Mouse (Mus musculus): Measurements from ENCODE around the gene Ccdc105.

Ccdc105 gene

DNA sequence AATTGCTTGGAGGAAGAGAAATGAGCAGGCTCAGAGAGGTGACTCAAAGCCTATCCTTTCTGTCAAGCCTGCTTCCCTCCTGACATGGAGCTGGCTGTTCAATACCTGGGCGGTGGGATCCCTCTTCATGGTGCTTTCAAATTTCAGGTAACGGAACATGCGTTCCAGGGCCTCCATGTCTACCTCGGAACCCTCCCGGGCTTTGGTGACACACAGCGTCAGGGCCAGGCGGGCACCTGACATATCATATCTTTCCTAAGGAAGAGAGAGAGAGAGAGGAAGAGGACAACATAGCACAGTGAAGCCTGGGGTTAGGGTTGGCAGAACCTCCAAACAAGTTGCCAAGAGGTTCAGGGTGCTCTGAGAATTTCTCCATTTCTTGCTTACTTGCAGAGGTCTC is 37.7 kb downstream of the Ccdc105 start:
- no peak for DNase-seq (ENCODE audit: low spot score)

GRCm38 (mm10) chr10:78714129-78714528 is 38.7 kb downstream of the Ccdc105 start:
- DNase-seq (ENCODE audit: low spot score) = no peak

- no peak for DNase-seq (ENCODE audit: low spot score)
Measured at GRCm38 (mm10) chr10:78710706-78711105, 42.2 kb downstream of the Ccdc105 start.

- no peak for DNase-seq (ENCODE audit: low spot score)
Measured at GRCm38 (mm10) chr10:78700881-78701280, 52.0 kb downstream of the Ccdc105 start.
